Mouse (Mus musculus): ENCODE measurements around the gene Gpr55. TPM values are rescaled to one million over a fixed set of nuclear protein-coding genes. Genes with fewer than 3 reads are reported as not detected.

Gene Gpr55
- polyA plus RNA-seq, 1 experiment = 2.1 TPM

GRCm38 (mm10) chr1:85933226-85933625 is 27.6 kb downstream of the Gpr55 start:
- Histone ChIP-seq H3K4me1 (ENCODE audit: control insufficient read depth, insufficient read depth, insufficient read length) (no peaks in the 10 kb centered on the region), H3K27me3 (ENCODE audit: control insufficient read depth, insufficient read depth, low read length) (0 out of 2 replicates have a peak, but pooled peaks cover 1% of the 10 kb centered on the region), H3K36me3 (ENCODE audit: control insufficient read depth, insufficient read depth, low read length) (no peaks in the 10 kb centered on the region), H3K27ac (ENCODE audit: insufficient read depth, low read length) (no peak overlapping the region), H3K4me3 (ENCODE audit: extremely low read depth, insufficient read depth, insufficient read length) (no peak overlapping the region)
- WGBS = 24% methylated on average over 7 of the region's 7 CpGs
- TF ChIP-seq CTCF (IDR thresholded peaks at IDR 0.05; ENCODE audit: extremely low read depth, insufficient read depth, insufficient read length, insufficient replicate concordance) (no peak), POLR2A (IDR thresholded peaks at IDR 0.05; ENCODE audit: low read depth, low read length) (no peak)
- DNase-seq (ENCODE audit: low read depth in 1 of 2, low spot score in 2 of 2) = no peak

- H3K4me3 ChIP-seq (ENCODE audit: extremely low read depth, insufficient read depth, insufficient read length) = no peak overlapping the region
- H3K36me3 ChIP-seq (ENCODE audit: control insufficient read depth, insufficient read depth, low read length) = no peaks in the 10 kb centered on the region
- no peak for TF ChIP-seq POLR2A (IDR thresholded peaks at IDR 0.05; ENCODE audit: low read depth, low read length)
- no peak for TF ChIP-seq CTCF (IDR thresholded peaks at IDR 0.05; ENCODE audit: extremely low read depth, insufficient read depth, insufficient read length, insufficient replicate concordance)
- 88% methylated on average over 5 of the region's 5 CpGs for WGBS
- H3K4me1 ChIP-seq (ENCODE audit: control insufficient read depth, insufficient read depth, insufficient read length) = no peaks in the 10 kb centered on the region
- H3K27ac ChIP-seq (ENCODE audit: insufficient read depth, low read length) = no peak overlapping the region
- 0 out of 2 replicates have a peak, but pooled peaks cover 1% of the 10 kb centered on the region for H3K27me3 ChIP-seq (ENCODE audit: control insufficient read depth, insufficient read depth, low read length)
- DNase-seq (ENCODE audit: low read depth in 1 of 2, low spot score in 2 of 2) = no peak
Observed at GRCm38 (mm10) chr1:85931170-85931569, 29.6 kb downstream of the Gpr55 start.

GRCm38 (mm10) chr1:85929406-85929805 is 31.4 kb downstream of the Gpr55 start:
- no peak for TF ChIP-seq POLR2A (IDR thresholded peaks at IDR 0.05; ENCODE audit: low read depth, low read length)
- TF ChIP-seq CTCF (IDR thresholded peaks at IDR 0.05; ENCODE audit: extremely low read depth, insufficient read depth, insufficient read length, insufficient replicate concordance) = no peak
- no peak overlapping the region for H3K4me3 ChIP-seq (ENCODE audit: extremely low read depth, insufficient read depth, insufficient read length)
- H3K27ac ChIP-seq (ENCODE audit: insufficient read depth, low read length) = no peak overlapping the region
- H3K27me3 ChIP-seq (ENCODE audit: control insufficient read depth, insufficient read depth, low read length) = no peaks in the 10 kb centered on the region
- no peak for DNase-seq (ENCODE audit: low read depth in 1 of 2, low spot score in 2 of 2)
- 87% methylated on average over 6 of the region's 6 CpGs for WGBS
- no peaks in the 10 kb centered on the region for H3K4me1 ChIP-seq (ENCODE audit: control insufficient read depth, insufficient read depth, insufficient read length)
- no peaks in the 10 kb centered on the region for H3K36me3 ChIP-seq (ENCODE audit: control insufficient read depth, insufficient read depth, low read length)

- H3K4me3 ChIP-seq (ENCODE audit: extremely low read depth, insufficient read depth, insufficient read length) = no peak overlapping the region
- H3K36me3 ChIP-seq (ENCODE audit: control insufficient read depth, insufficient read depth, low read length) = no peaks in the 10 kb centered on the region
- 40% methylated on average over 4 of the region's 4 CpGs for WGBS
- no peak for DNase-seq (ENCODE audit: low read depth in 1 of 2, low spot score in 2 of 2)
- no peak overlapping the region for H3K27ac ChIP-seq (ENCODE audit: insufficient read depth, low read length)
- H3K4me1 ChIP-seq (ENCODE audit: control insufficient read depth, insufficient read depth, insufficient read length) = no peaks in the 10 kb centered on the region
- no peaks in the 10 kb centered on the region for H3K27me3 ChIP-seq (ENCODE audit: control insufficient read depth, insufficient read depth, low read length)
- no peak for TF ChIP-seq POLR2A (IDR thresholded peaks at IDR 0.05; ENCODE audit: low read depth, low read length)
- TF ChIP-seq CTCF (IDR thresholded peaks at IDR 0.05; ENCODE audit: extremely low read depth, insufficient read depth, insufficient read length, insufficient replicate concordance) = no peak
Observed at GRCm38 (mm10) chr1:85928688-85929065, 32.1 kb downstream of the Gpr55 start.

- 68% methylated on average over 4 of the region's 4 CpGs for WGBS
- H3K4me1 ChIP-seq (ENCODE audit: control insufficient read depth, insufficient read depth, insufficient read length) = no peaks in the 10 kb centered on the region
- H3K27ac ChIP-seq (ENCODE audit: insufficient read depth, low read length) = no peak within 1 kb of the TSS
- no peak for DNase-seq (ENCODE audit: low read depth in 1 of 2, low spot score in 2 of 2)
- no peaks in the 10 kb centered on the region for H3K27me3 ChIP-seq (ENCODE audit: control insufficient read depth, insufficient read depth, low read length)
- no peaks in the 10 kb centered on the region for H3K36me3 ChIP-seq (ENCODE audit: control insufficient read depth, insufficient read depth, low read length)
- TF ChIP-seq POLR2A (IDR thresholded peaks at IDR 0.05; ENCODE audit: low read depth, low read length) (no peak), CTCF (IDR thresholded peaks at IDR 0.05; ENCODE audit: extremely low read depth, insufficient read depth, insufficient read length, insufficient replicate concordance) (no peak)
- H3K4me3 ChIP-seq (ENCODE audit: extremely low read depth, insufficient read depth, insufficient read length) = no peak within 1 kb of the TSS
Observed at GRCm38 (mm10) chr1:85928057-85928687, 32.6 kb downstream of the Gpr55 start, which contains the start of gene 4933407L21Rik. 4933407L21Rik (plus strand) TSS chr1:85928483.

- no peaks in the 10 kb centered on the region for H3K36me3 ChIP-seq (ENCODE audit: control insufficient read depth, insufficient read depth, low read length)
- no peak for DNase-seq (ENCODE audit: low read depth in 1 of 2, low spot score in 2 of 2)
- H3K27ac ChIP-seq (ENCODE audit: insufficient read depth, low read length) = no peak overlapping the region
- no peaks in the 10 kb centered on the region for H3K4me1 ChIP-seq (ENCODE audit: control insufficient read depth, insufficient read depth, insufficient read length)
- WGBS = 93% methylated on average over 5 of the region's 5 CpGs
- no peak for TF ChIP-seq CTCF (IDR thresholded peaks at IDR 0.05; ENCODE audit: extremely low read depth, insufficient read depth, insufficient read length, insufficient replicate concordance)
- TF ChIP-seq POLR2A (IDR thresholded peaks at IDR 0.05; ENCODE audit: low read depth, low read length) = no peak
- H3K4me3 ChIP-seq (ENCODE audit: extremely low read depth, insufficient read depth, insufficient read length) = no peak overlapping the region
- H3K27me3 ChIP-seq (ENCODE audit: control insufficient read depth, insufficient read depth, low read length) = no peaks in the 10 kb centered on the region
Observed at GRCm38 (mm10) chr1:85925183-85925582, 35.6 kb downstream of the Gpr55 start.

GRCm38 (mm10) chr1:85922865-85923211 is 38.0 kb downstream of the Gpr55 start:
- H3K4me3 ChIP-seq (ENCODE audit: extremely low read depth, insufficient read depth, insufficient read length) = no peak overlapping the region
- no peak overlapping the region for H3K27ac ChIP-seq (ENCODE audit: insufficient read depth, low read length)
- TF ChIP-seq POLR2A (IDR thresholded peaks at IDR 0.05; ENCODE audit: low read depth, low read length) = no peak
- no peak for TF ChIP-seq CTCF (IDR thresholded peaks at IDR 0.05; ENCODE audit: extremely low read depth, insufficient read depth, insufficient read length, insufficient replicate concordance)
- DNase-seq (ENCODE audit: low read depth in 1 of 2, low spot score in 2 of 2) = no peak
- no peaks in the 10 kb centered on the region for H3K27me3 ChIP-seq (ENCODE audit: control insufficient read depth, insufficient read depth, low read length)
- H3K4me1 ChIP-seq (ENCODE audit: control insufficient read depth, insufficient read depth, insufficient read length) = no peaks in the 10 kb centered on the region
- H3K36me3 ChIP-seq (ENCODE audit: control insufficient read depth, insufficient read depth, low read length) = no peaks in the 10 kb centered on the region
- 93% methylated on average over 5 of the region's 5 CpGs for WGBS

All from spleen, adult 2 months (tissue).